Mouse (Mus musculus): ENCODE measurements around the gene Matn4. TPM values are rescaled to one million over a fixed set of nuclear protein-coding genes. Genes with fewer than 3 reads are reported as not detected.

Gene Matn4
- polyA plus RNA-seq, 1 experiment from 2014 or later, result 36.2 TPM

GRCm38 (mm10) chr2:164443051-164443437, 38.1 kb upstream of the Matn4 start:
- H3K27me3 ChIP-seq, result peaks cover 5% of the 10 kb centered on the region; the same call in 1 of the 2 replicates
- peaks cover 36% of the 10 kb centered on the region for H3K4me1 ChIP-seq
- H3K4me2 ChIP-seq (replicated peaks), result peak overlapping the region; percentile 86
- under 1% methylated on average over 26 of the region's 26 CpGs for WGBS
- H3K36me3 ChIP-seq, result no peaks in the 10 kb centered on the region
- H3K27ac ChIP-seq, result peak overlapping the region; percentile 54
- ATAC-seq (ENCODE audit: insufficient number of reproducible peaks, insufficient read depth, low FRiP score, low TSS enrichment), result peak; percentile 72
- H3K9me3 ChIP-seq, result no peaks in the 10 kb centered on the region
- peak overlapping the region; percentile 78 for H3K9ac ChIP-seq
- peak overlapping the region; percentile 62 for H3K4me3 ChIP-seq

- H3K9ac ChIP-seq, result peak overlapping the region; percentile 78
- peak overlapping the region; percentile 54 for H3K27ac ChIP-seq
- peaks cover 39% of the 10 kb centered on the region for H3K4me1 ChIP-seq
- no peaks in the 10 kb centered on the region for H3K9me3 ChIP-seq
- peak overlapping the region; percentile 86 for H3K4me2 ChIP-seq (replicated peaks)
- WGBS, result 3% methylated on average over 29 of the region's 29 CpGs
- peaks cover 5% of the 10 kb centered on the region; the same call in 1 of the 2 replicates for H3K27me3 ChIP-seq
- H3K36me3 ChIP-seq, result no peaks in the 10 kb centered on the region
- H3K4me3 ChIP-seq, result peak overlapping the region; percentile 62
- 0 out of 2 replicates have a peak, but pooled peaks have one; percentile 58 for ATAC-seq (ENCODE audit: insufficient number of reproducible peaks, insufficient read depth, low FRiP score, low TSS enrichment)
Measured at GRCm38 (mm10) chr2:164442315-164443050, 37.5 kb upstream of the Matn4 start.

GRCm38 (mm10) chr2:164441731-164442130, 36.8 kb upstream of the Matn4 start:
- peaks cover 47% of the 10 kb centered on the region for H3K4me1 ChIP-seq
- H3K4me3 ChIP-seq, result peak overlapping the region; percentile 62
- no peaks in the 10 kb centered on the region for H3K9me3 ChIP-seq
- H3K36me3 ChIP-seq, result no peaks in the 10 kb centered on the region
- H3K27me3 ChIP-seq, result peaks cover 5% of the 10 kb centered on the region; the same call in 1 of the 2 replicates
- peak overlapping the region; percentile 78; the same call in 1 of the 2 replicates for H3K9ac ChIP-seq
- WGBS, result 33% methylated on average over 7 of the region's 7 CpGs
- no peak for ATAC-seq (ENCODE audit: insufficient number of reproducible peaks, insufficient read depth, low FRiP score, low TSS enrichment)
- peak overlapping the region; percentile 86 for H3K4me2 ChIP-seq (replicated peaks)
- no peak overlapping the region for H3K27ac ChIP-seq

GRCm38 (mm10) chr2:164441155-164441554, 36.2 kb upstream of the Matn4 start:
- H3K4me2 ChIP-seq (replicated peaks), result peak overlapping the region; percentile 86
- ATAC-seq (ENCODE audit: insufficient number of reproducible peaks, insufficient read depth, low FRiP score, low TSS enrichment), result no peak
- WGBS, result 24% methylated on average over 8 of the region's 8 CpGs
- no peak overlapping the region for H3K9ac ChIP-seq
- peaks cover 52% of the 10 kb centered on the region for H3K4me1 ChIP-seq
- H3K27me3 ChIP-seq, result peaks cover 5% of the 10 kb centered on the region; the same call in 1 of the 2 replicates
- H3K9me3 ChIP-seq, result no peaks in the 10 kb centered on the region
- H3K27ac ChIP-seq, result no peak overlapping the region
- peak overlapping the region; percentile 62; the same call in 1 of the 2 replicates for H3K4me3 ChIP-seq
- no peaks in the 10 kb centered on the region for H3K36me3 ChIP-seq

- no peak for ATAC-seq (ENCODE audit: insufficient number of reproducible peaks, insufficient read depth, low FRiP score, low TSS enrichment)
- no peak overlapping the region for H3K27ac ChIP-seq
- peaks cover 61% of the 10 kb centered on the region for H3K4me1 ChIP-seq
- no peak overlapping the region for H3K4me2 ChIP-seq (replicated peaks)
- no peaks in the 10 kb centered on the region for H3K9me3 ChIP-seq
- H3K9ac ChIP-seq, result no peak overlapping the region
- no peak overlapping the region for H3K4me3 ChIP-seq
- WGBS, result 66% methylated on average over 5 of the region's 5 CpGs
- H3K27me3 ChIP-seq, result peaks cover 5% of the 10 kb centered on the region; the same call in 1 of the 2 replicates
- H3K36me3 ChIP-seq, result no peaks in the 10 kb centered on the region
Measured at GRCm38 (mm10) chr2:164440314-164440713, 35.4 kb upstream of the Matn4 start.

- no peak overlapping the region for H3K27ac ChIP-seq
- H3K9me3 ChIP-seq, result no peaks in the 10 kb centered on the region
- H3K36me3 ChIP-seq, result no peaks in the 10 kb centered on the region
- WGBS, result 66% methylated on average over 3 of the region's 3 CpGs
- no peak for ATAC-seq (ENCODE audit: insufficient number of reproducible peaks, insufficient read depth, low FRiP score, low TSS enrichment)
- H3K4me3 ChIP-seq, result no peak overlapping the region
- H3K27me3 ChIP-seq, result peaks cover 5% of the 10 kb centered on the region; the same call in 1 of the 2 replicates
- H3K4me1 ChIP-seq, result peaks cover 66% of the 10 kb centered on the region
- no peak overlapping the region for H3K4me2 ChIP-seq (replicated peaks)
- no peak overlapping the region for H3K9ac ChIP-seq
Measured at GRCm38 (mm10) chr2:164439001-164439421, 34.1 kb upstream of the Matn4 start.

- no peak overlapping the region for H3K27ac ChIP-seq
- no peak overlapping the region for H3K4me2 ChIP-seq (replicated peaks)
- no peak overlapping the region for H3K4me3 ChIP-seq
- H3K27me3 ChIP-seq, result peaks cover 5% of the 10 kb centered on the region; the same call in 1 of the 2 replicates
- 64% methylated on average over 8 of the region's 8 CpGs for WGBS
- H3K4me1 ChIP-seq, result peaks cover 67% of the 10 kb centered on the region
- no peak for ATAC-seq (ENCODE audit: insufficient number of reproducible peaks, insufficient read depth, low FRiP score, low TSS enrichment)
- H3K9me3 ChIP-seq, result no peaks in the 10 kb centered on the region
- no peaks in the 10 kb centered on the region for H3K36me3 ChIP-seq
- no peak overlapping the region for H3K9ac ChIP-seq
Measured at GRCm38 (mm10) chr2:164438257-164438656, 33.3 kb upstream of the Matn4 start.

GRCm38 (mm10) chr2:164437710-164438109, 32.8 kb upstream of the Matn4 start:
- peaks cover 69% of the 10 kb centered on the region for H3K4me1 ChIP-seq
- peaks cover 5% of the 10 kb centered on the region; the same call in 1 of the 2 replicates for H3K27me3 ChIP-seq
- H3K36me3 ChIP-seq, result no peaks in the 10 kb centered on the region
- WGBS, result 51% methylated on average over 6 of the region's 6 CpGs
- no peak overlapping the region for H3K4me2 ChIP-seq (replicated peaks)
- no peak overlapping the region for H3K9ac ChIP-seq
- no peak overlapping the region for H3K27ac ChIP-seq
- no peak for ATAC-seq (ENCODE audit: insufficient number of reproducible peaks, insufficient read depth, low FRiP score, low TSS enrichment)
- no peak overlapping the region for H3K4me3 ChIP-seq
- no peaks in the 10 kb centered on the region for H3K9me3 ChIP-seq

- no peak overlapping the region for H3K9ac ChIP-seq
- 41% methylated on average over 3 of the region's 3 CpGs for WGBS
- no peak for ATAC-seq (ENCODE audit: insufficient number of reproducible peaks, insufficient read depth, low FRiP score, low TSS enrichment)
Measured at GRCm38 (mm10) chr2:164436961-164437360, 32.0 kb upstream of the Matn4 start.

GRCm38 (mm10) chr2:164436215-164436913, 31.4 kb upstream of the Matn4 start:
- H3K4me1 ChIP-seq, result peaks cover 73% of the 10 kb centered on the region
- 0 out of 2 replicates have a peak overlapping the region, but pooled peaks have one; percentile 11 for H3K4me2 ChIP-seq (replicated peaks)
- no peaks in the 10 kb centered on the region for H3K36me3 ChIP-seq
- H3K9ac ChIP-seq, result no peak overlapping the region
- peak overlapping the region; percentile 14 for H3K27ac ChIP-seq
- no peak overlapping the region for H3K4me3 ChIP-seq
- peaks cover 5% of the 10 kb centered on the region; the same call in 1 of the 2 replicates for H3K27me3 ChIP-seq
- no peaks in the 10 kb centered on the region for H3K9me3 ChIP-seq
- no peak for ATAC-seq (ENCODE audit: insufficient number of reproducible peaks, insufficient read depth, low FRiP score, low TSS enrichment)
- 7% methylated on average over 8 of the region's 8 CpGs for whole genome bisulfite sequencing

More at GRCm38 (mm10) chr2:164436961-164437360, 32.0 kb upstream of the Matn4 start:
- Histone ChIP-seq H3K27ac (peak overlapping the region; percentile 14), H3K36me3 (no peaks in the 10 kb centered on the region), H3K9me3 (no peaks in the 10 kb centered on the region), H3K27me3 (peaks cover 5% of the 10 kb centered on the region; the same call in 1 of the 2 replicates), H3K4me1 (peaks cover 73% of the 10 kb centered on the region), H3K4me2 (replicated peaks) (0 out of 2 replicates have a peak overlapping the region, but pooled peaks have one; percentile 11), H3K4me3 (no peak overlapping the region)

GRCm38 (mm10) chr2:164435216-164436090, 30.5 kb upstream of the Matn4 start:
- Histone ChIP-seq H3K27me3 (0 out of 2 replicates have a peak, but pooled peaks cover 1% of the 10 kb centered on the region), H3K4me3 (no peak overlapping the region), H3K9me3 (no peaks in the 10 kb centered on the region), H3K36me3 (no peaks in the 10 kb centered on the region), H3K4me1 (peaks cover 73% of the 10 kb centered on the region), H3K4me2 (replicated peaks) (no peak overlapping the region), H3K9ac (no peak overlapping the region), H3K27ac (peak overlapping the region; percentile 14; the same call in 1 of the 2 replicates)
- 29% methylated on average over 5 of the region's 5 CpGs for WGBS
- ATAC-seq (ENCODE audit: insufficient number of reproducible peaks, insufficient read depth, low FRiP score, low TSS enrichment), result no peak
